Mouse (Mus musculus) thymus, adult 2 months (tissue): ENCODE results near the gene Nup205.

Source experiments
- CTCF ChIP-seq: fragments of 200-500 bp; IDR thresholded peaks from 2 replicates; pipeline ENCODE4 v1.5.1; 2012; ENCODE audit warnings: mild to moderate bottlenecking, control low read depth, low read length, moderate library complexity, borderline replicate concordance; ENCODE audit not compliant: control insufficient read depth, poor library complexity, insufficient read depth; ENCODE audit errors: extremely low read depth
- POLR2A ChIP-seq: fragments of 200-500 bp; IDR thresholded peaks from 2 replicates; pipeline ENCODE4 v1.6.1; 2012; ENCODE audit warnings: mild to moderate bottlenecking, low read length, control low read depth, moderate library complexity; ENCODE audit not compliant: control insufficient read depth, poor library complexity, insufficient read depth; ENCODE audit errors: extremely low read depth

GRCm38 (mm10) chr6:35236108-35236785 is 59.0 kb downstream of the Nup205 start:
- TF ChIP-seq CTCF (no peak), POLR2A (no peak)
